Mouse (Mus musculus) layer of hippocampus, postnatal 36 days (tissue): ENCODE data around the gene Rnft2. TPM values are rescaled to one million over a fixed set of nuclear protein-coding genes. Genes with fewer than 3 reads are reported as not detected.

Experiments used
- total RNA-seq, 2 experiments: library from RNA; stranded (reverse); gene quantifications; 2 replicates each; pipeline ENCODE4 v1.2.3; 2021

The Rnft2 gene
- total RNA-seq, 2 experiments from 2014 or later: 71.5 to 72.2 TPM

Other genes with a start within 250 kb of the Rnft2 start
- 10 to 100 TPM; 92.5 to 93.1 TPM for gene Tesc, start 217.4 kb downstream of the Rnft2 start, total RNA-seq
- gene Fbxw8, start 89.7 kb downstream of the Rnft2 start, total RNA-seq: 10 to 100 TPM; 35.2 to 37.7 TPM
- 10 to 100 TPM; 38.0 to 40.2 TPM for gene Hrk, start 80.5 kb downstream of the Rnft2 start, total RNA-seq
- 10 to 100 TPM; 16.5 to 16.7 TPM for gene 2410131K14Rik, start 111 bp upstream of the Rnft2 start, total RNA-seq